Mouse (Mus musculus) heart, embryonic 14.5 days (tissue): Measurements from ENCODE around the gene Vmn1r86. TPM values are rescaled to one million over a fixed set of nuclear protein-coding genes. Genes with fewer than 3 reads are reported as not detected.
"Not testable (repeated sequence)": the region's sequence is repeated elsewhere in the genome, so short reads cannot be mapped to it uniquely, and the experiment has no call there.

Experiments
- ATAC-seq: fragments of 200-750 bp; cut with Nextera tagmentation; 2 replicates; pipeline ENCODE4 v1.8.0; 2017; ENCODE audit warnings: low read depth, moderate TSS enrichment; ENCODE audit not compliant: insufficient number of reproducible peaks, insufficient read depth, low FRiP score
- H3K27ac ChIP-seq, 2 experiments: fragments of 200-500 bp in 1 of 2; fragments of 300-500 bp in 1 of 2; sonication (generic) in 1 of 2; replicated peaks in 1 of 2; 2 replicates each; pipeline ENCODE4 v1.5.1; 2012 to 2014; ENCODE audit warnings: low read depth in 2 of 2, low read length in 2 of 2, control low read depth in 1 of 2, mild to moderate bottlenecking in 1 of 2, mixed read lengths in 1 of 2; ENCODE audit not compliant: control insufficient read depth in 1 of 2, insufficient read depth in 1 of 2
- H3K27me3 ChIP-seq: fragments of 300-500 bp; sonication (generic); 2 replicates; pipeline ENCODE4 v1.6.1; 2014; ENCODE audit warnings: mild to moderate bottlenecking, low read length, control low read depth; ENCODE audit not compliant: control insufficient read depth, insufficient read depth
- H3K36me3 ChIP-seq: fragments of 300-500 bp; sonication (generic); 2 replicates; pipeline ENCODE4 v1.6.1; 2014; ENCODE audit warnings: mild to moderate bottlenecking, control low read depth, low read length, mixed read lengths; ENCODE audit not compliant: control insufficient read depth, insufficient read depth
- H3K4me1 ChIP-seq, 2 experiments: fragments of 200-500 bp in 1 of 2; fragments of 300-500 bp in 1 of 2; sonication (generic) in 1 of 2; 2 replicates each; pipeline ENCODE4 v1.6.1; 2012 to 2014; ENCODE audit warnings: low read length in 2 of 2, control low read depth in 1 of 2, mixed read lengths in 1 of 2; ENCODE audit not compliant: control insufficient read depth in 2 of 2, insufficient read depth in 2 of 2
- H3K4me2 ChIP-seq: fragments of 300-500 bp; sonication (generic); 2 replicates; pipeline ENCODE4 v1.6.1; 2014; ENCODE audit warnings: mild to moderate bottlenecking, low read length
- H3K4me3 ChIP-seq, 2 experiments: fragments of 200-500 bp in 1 of 2; fragments of 300-500 bp in 1 of 2; sonication (generic) in 1 of 2; 2 replicates each; pipeline ENCODE4 v1.5.1; 2012 to 2014; ENCODE audit warnings: low read length in 2 of 2, mild to moderate bottlenecking in 2 of 2, control low read depth in 1 of 2, low read depth in 1 of 2, moderate library complexity in 1 of 2; ENCODE audit not compliant: control insufficient read depth in 1 of 2, insufficient read depth in 1 of 2
- H3K9ac ChIP-seq: fragments of 300-500 bp; sonication (generic); 2 replicates; pipeline ENCODE4 v1.6.1; 2014; ENCODE audit warnings: mild to moderate bottlenecking, low read length
- H3K9me3 ChIP-seq: fragments of 300-500 bp; sonication (generic); 2 replicates; pipeline ENCODE4 v1.6.1; 2016; ENCODE audit warnings: low read length, control low read depth; ENCODE audit not compliant: control insufficient read depth
- WGBS: fragments of 180-500 bp; shearing (Covaris S2); extraction: QIAGEN DNeasy Blood & Tissue Kit; methylation state at CpG from one replicate; pipeline ENCODE4 v1.1.7; 2014; 5-methylcytosine and 5-hydroxymethylcytosine counted together
- polyA plus RNA-seq: library from polyadenylated mRNA; unstranded; fragments of >200 nt; fragmentation: Nextera tagmentation; extraction: Ambion mirVana; gene quantifications from 2 replicates; pipeline ENCODE4 v1.2.1, GENCODE M21; 2014

Gene Vmn1r86
- not detected in 2 replicates for polyA plus RNA-seq

GRCm38 (mm10) chr7:13119817-13120216, at the start of gene Vmn1r86:
Vmn1r86 (minus strand) TSS chr7:13119917.
- H3K9me3 ChIP-seq, result no peaks in the 10 kb centered on the region
- no peak for ATAC-seq
- H3K4me3 ChIP-seq, result no peak within 1 kb of the TSS

GRCm38 (mm10) chr7:13159268-13159667, 39.6 kb upstream of the Vmn1r86 start, which contains the start of gene Vmn1r88:
Vmn1r88 (plus strand) TSS chr7:13159568.
- Histone ChIP-seq H3K4me2 (no peak within 1 kb of the TSS), H3K4me3 (no peak within 1 kb of the TSS), H3K27me3 (no peaks in the 10 kb centered on the region), H3K4me1 (no peaks in the 10 kb centered on the region), H3K27ac (no peak within 1 kb of the TSS), H3K36me3 (no peaks in the 10 kb centered on the region), H3K9me3 (no peaks in the 10 kb centered on the region), H3K9ac (no peak within 1 kb of the TSS)
- no peak for ATAC-seq

More at GRCm38 (mm10) chr7:13119817-13120216, at the start of gene Vmn1r86:
- Histone ChIP-seq H3K36me3 (no peaks in the 10 kb centered on the region), H3K9ac (no peak within 1 kb of the TSS), H3K27me3 (no peaks in the 10 kb centered on the region), H3K4me1 (no peaks in the 10 kb centered on the region), H3K4me2 (no peak within 1 kb of the TSS), H3K27ac (no peak within 1 kb of the TSS)

- Histone ChIP-seq H3K27ac (no peak within 1 kb of the TSS), H3K36me3 (no peaks in the 10 kb centered on the region), H3K4me2 (no peak within 1 kb of the TSS), H3K9me3 (no peaks in the 10 kb centered on the region), H3K4me3 (no peak within 1 kb of the TSS), H3K27me3 (no peaks in the 10 kb centered on the region), H3K9ac (no peak within 1 kb of the TSS), H3K4me1 (no peaks in the 10 kb centered on the region)
- WGBS, result 72% methylated on average over 1 of the region's 1 CpGs
- no peak for ATAC-seq
Measured at GRCm38 (mm10) chr7:13140057-13140456, 20.3 kb upstream of the Vmn1r86 start, which contains the start of gene Vmn1r87. Vmn1r87 (minus strand) TSS chr7:13140157.

GRCm38 (mm10) chr7:13137340-13137739, 17.6 kb upstream of the Vmn1r86 start:
- no peaks in the 10 kb centered on the region for H3K36me3 ChIP-seq
- no peaks in the 10 kb centered on the region for H3K27me3 ChIP-seq
- H3K27ac ChIP-seq, result no peak overlapping the region
- no peak overlapping the region for H3K9ac ChIP-seq
- no peak overlapping the region for H3K4me2 ChIP-seq
- H3K9me3 ChIP-seq, result no peaks in the 10 kb centered on the region
- no peaks in the 10 kb centered on the region for H3K4me1 ChIP-seq
- no peak for ATAC-seq
- H3K4me3 ChIP-seq, result no peak overlapping the region

GRCm38 (mm10) chr7:13131856-13132255, 12.1 kb upstream of the Vmn1r86 start:
- H3K4me1 ChIP-seq, result no peaks in the 10 kb centered on the region
- no peaks in the 10 kb centered on the region for H3K36me3 ChIP-seq
- no peak for ATAC-seq
- no peak overlapping the region for H3K4me3 ChIP-seq
- H3K4me2 ChIP-seq, result no peak overlapping the region
- H3K9ac ChIP-seq, result no peak overlapping the region
- no peaks in the 10 kb centered on the region for H3K27me3 ChIP-seq
- H3K9me3 ChIP-seq, result no peaks in the 10 kb centered on the region
- no peak overlapping the region for H3K27ac ChIP-seq
- 87% methylated on average over 2 of the region's 2 CpGs for WGBS

GRCm38 (mm10) chr7:13123554-13124153, 3.9 kb upstream of the Vmn1r86 start:
- peak overlapping the region; percentile 55 for H3K4me2 ChIP-seq
- WGBS, result under 1% methylated on average over 14 of the region's 34 CpGs
- H3K4me3 ChIP-seq, result peak overlapping the region; percentile 13 to 24; a peak in 3 of 4 replicates
- not testable (repeated sequence) for H3K9me3 ChIP-seq, H3K4me1 ChIP-seq, H3K27me3 ChIP-seq, H3K36me3 ChIP-seq, H3K9ac ChIP-seq, H3K27ac ChIP-seq
- peak; percentile 66 for ATAC-seq

- ATAC-seq, result no peak
- Histone ChIP-seq H3K27ac (no peak within 1 kb of the TSS), H3K4me2 (no peak within 1 kb of the TSS), H3K9ac (no peak within 1 kb of the TSS), H3K4me3 (no peak within 1 kb of the TSS), H3K27me3 (no peaks in the 10 kb centered on the region), H3K4me1 (no peaks in the 10 kb centered on the region), H3K36me3 (no peaks in the 10 kb centered on the region), H3K9me3 (no peaks in the 10 kb centered on the region)
- 47% methylated on average over 3 of the region's 3 CpGs for WGBS
Measured at GRCm38 (mm10) chr7:13095073-13095472, 24.6 kb downstream of the Vmn1r86 start, which contains the start of gene Vmn1r85. Vmn1r85 (minus strand) TSS chr7:13095173.

GRCm38 (mm10) chr7:13072293-13072692, 47.4 kb downstream of the Vmn1r86 start:
- Histone ChIP-seq H3K9me3 (no peaks in the 10 kb centered on the region), H3K4me2 (no peak overlapping the region), H3K27me3 (no peaks in the 10 kb centered on the region), H3K36me3 (no peaks in the 10 kb centered on the region), H3K4me1 (no peaks in the 10 kb centered on the region), H3K4me3 (no peak overlapping the region), H3K9ac (no peak overlapping the region), H3K27ac (no peak overlapping the region)
- 46% methylated on average over 5 of the region's 5 CpGs for WGBS
- ATAC-seq, result no peak
